Mouse (Mus musculus) embryonic facial prominence, embryonic 15.5 days (tissue): ENCODE data around the gene Olfr748. TPM values are rescaled to one million over a fixed set of nuclear protein-coding genes. Genes with fewer than 3 reads are reported as not detected.
"Not testable (repeated sequence)": the region's sequence is repeated elsewhere in the genome, so short reads cannot be mapped to it uniquely, and the experiment has no call there.

Experiments
- ATAC-seq: fragments of 200-750 bp; cut with Nextera tagmentation; 2 replicates; pipeline ENCODE4 v1.8.0; 2017; ENCODE audit warnings: low read depth, moderate TSS enrichment; ENCODE audit not compliant: insufficient number of reproducible peaks, low FRiP score, low TSS enrichment
- H3K27ac ChIP-seq: fragments of 300-500 bp; sonication (generic); replicated peaks from 2 replicates; pipeline ENCODE4 v1.5.1; 2015; ENCODE audit warnings: mild to moderate bottlenecking, inconsistent platforms
- H3K27me3 ChIP-seq: fragments of 300-500 bp; sonication (generic); 2 replicates; pipeline ENCODE4 v1.6.1; 2015; ENCODE audit warnings: inconsistent platforms
- H3K36me3 ChIP-seq: fragments of 300-500 bp; sonication (generic); 2 replicates; pipeline ENCODE4 v1.6.1; 2015; ENCODE audit warnings: mild to moderate bottlenecking, inconsistent platforms
- H3K4me1 ChIP-seq: fragments of 300-500 bp; sonication (generic); 2 replicates; pipeline ENCODE4 v1.6.1; 2015; ENCODE audit warnings: inconsistent platforms
- H3K4me2 ChIP-seq: fragments of 300-500 bp; sonication (generic); replicated peaks from 2 replicates; pipeline ENCODE4 v1.6.1; 2015; ENCODE audit warnings: mild to moderate bottlenecking, inconsistent platforms
- H3K4me3 ChIP-seq: fragments of 300-500 bp; sonication (generic); replicated peaks from 2 replicates; pipeline ENCODE4 v1.5.1; 2015; ENCODE audit warnings: mild to moderate bottlenecking, inconsistent platforms
- H3K9ac ChIP-seq: fragments of 300-500 bp; sonication (generic); 2 replicates; pipeline ENCODE4 v1.6.1; 2015; ENCODE audit warnings: inconsistent platforms
- H3K9me3 ChIP-seq: fragments of 300-500 bp; sonication (generic); replicated peaks from 2 replicates; pipeline ENCODE4 v1.6.1; 2016; ENCODE audit warnings: inconsistent platforms
- WGBS: fragments of 180-500 bp; shearing (Covaris S2); methylation state at CpG from one replicate; pipeline ENCODE4 v1.1.7; 2015; 5-methylcytosine and 5-hydroxymethylcytosine counted together
- polyA plus RNA-seq: library from polyadenylated mRNA; unstranded; fragments of >200 nt; fragmentation: Nextera tagmentation; extraction: Ambion mirVana; gene quantifications from 2 replicates; pipeline ENCODE4 v1.2.1, GENCODE M21; 2015

Olfr748 gene
- polyA plus RNA-seq = 0.05 and 0.08 TPM in 2 replicates

- Histone ChIP-seq H3K9me3 (no peaks in the 10 kb centered on the region), H3K4me3 (no peak within 1 kb of the TSS), H3K27me3 (no peaks in the 10 kb centered on the region), H3K4me1 (no peaks in the 10 kb centered on the region), H3K27ac (no peak within 1 kb of the TSS), H3K4me2 (no peak within 1 kb of the TSS), H3K9ac (no peak within 1 kb of the TSS), H3K36me3 (no peaks in the 10 kb centered on the region)
- no peak for ATAC-seq
- WGBS = 60% methylated on average over 1 of the region's 1 CpGs
These were observed at the start of gene Olfr748 for GRCm38 (mm10) chr14:50707073-50707472. Gene Olfr748, plus strand, starts transcription at chr14:50707373.

DNA sequence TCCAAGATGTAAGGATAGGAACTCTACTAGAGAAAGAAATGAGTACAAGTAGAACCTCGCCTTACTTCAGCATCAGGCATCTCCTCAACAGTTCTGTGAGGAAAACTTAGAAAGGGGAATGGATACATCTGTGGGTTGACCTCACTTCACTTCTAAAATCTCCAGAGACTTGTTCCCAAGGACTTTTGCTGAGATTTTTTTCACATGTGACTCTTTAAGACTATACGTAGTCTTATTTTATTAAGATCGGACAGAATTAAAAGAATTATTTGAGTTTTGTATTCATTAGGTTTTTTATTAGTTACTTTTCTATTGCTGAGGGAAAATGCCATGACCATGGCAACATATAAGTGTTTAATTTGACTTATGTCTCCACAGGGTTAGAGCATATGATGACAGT, 14.1 kb upstream of the Olfr748 start, which contains the start of gene Olfr747:
Olfr747 (minus strand) TSS at position 101 of the 400 bp plus-strand sequence.
- H3K36me3 ChIP-seq = no peaks in the 10 kb centered on the region

GRCm38 (mm10) chr14:50719875-50720274, 12.7 kb downstream of the Olfr748 start:
- H3K36me3 ChIP-seq, H3K4me1 ChIP-seq, H3K4me3 ChIP-seq, H3K4me2 ChIP-seq, H3K9me3 ChIP-seq, H3K9ac ChIP-seq, H3K27me3 ChIP-seq, H3K27ac ChIP-seq, ATAC-seq: not testable (repeated sequence)
- WGBS = 88% methylated on average over 15 of the region's 15 CpGs

More for the DNA sequence above, 14.1 kb upstream of the Olfr748 start, which contains the start of gene Olfr747:
- Histone ChIP-seq H3K4me2 (no peak within 1 kb of the TSS), H3K4me1 (no peaks in the 10 kb centered on the region), H3K4me3 (no peak within 1 kb of the TSS), H3K27me3 (no peaks in the 10 kb centered on the region), H3K9me3 (no peaks in the 10 kb centered on the region), H3K9ac (no peak within 1 kb of the TSS), H3K27ac (no peak within 1 kb of the TSS)
- no peak for ATAC-seq
- 86% methylated on average over 3 of the region's 3 CpGs for WGBS

GRCm38 (mm10) chr14:50722371-50722770, 15.2 kb downstream of the Olfr748 start:
- H3K27me3 ChIP-seq, H3K4me3 ChIP-seq, H3K4me1 ChIP-seq, ATAC-seq, H3K36me3 ChIP-seq, H3K9ac ChIP-seq, H3K9me3 ChIP-seq, H3K4me2 ChIP-seq, H3K27ac ChIP-seq: not testable (repeated sequence)
- 77% methylated on average over 4 of the region's 4 CpGs for WGBS

DNA sequence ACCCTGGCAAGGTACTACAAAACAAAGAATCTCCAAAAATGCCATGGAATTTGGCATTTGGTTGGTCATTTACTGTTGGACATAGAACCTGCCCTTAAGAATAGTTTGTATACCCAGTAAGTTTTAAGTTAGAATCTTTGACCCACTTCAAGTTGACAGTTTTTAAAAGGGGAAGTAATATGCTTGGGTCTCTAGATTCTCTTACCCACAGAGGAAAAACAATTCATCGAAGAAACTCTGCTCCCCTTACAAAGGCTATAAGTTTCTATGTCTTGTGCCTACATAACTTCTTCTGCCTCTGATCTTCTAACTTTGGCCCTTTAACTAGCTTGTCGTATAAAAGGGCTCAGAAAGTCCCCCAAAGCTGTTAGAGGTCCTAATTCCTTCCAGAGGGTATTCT, 33.2 kb downstream of the Olfr748 start:
- H3K36me3 ChIP-seq = no peaks in the 10 kb centered on the region
- ATAC-seq = no peak
- H3K27me3 ChIP-seq = no peaks in the 10 kb centered on the region
- H3K4me1 ChIP-seq = no peaks in the 10 kb centered on the region
- whole genome bisulfite sequencing = 67% methylated on average over 2 of the region's 2 CpGs
- no peak overlapping the region for H3K4me3 ChIP-seq
- H3K9ac ChIP-seq = no peak overlapping the region
- H3K4me2 ChIP-seq = no peak overlapping the region
- H3K27ac ChIP-seq = no peak overlapping the region
- no peaks in the 10 kb centered on the region for H3K9me3 ChIP-seq

GRCm38 (mm10) chr14:50741584-50741983, 34.4 kb downstream of the Olfr748 start:
- H3K27ac ChIP-seq = no peak overlapping the region
- no peak for ATAC-seq
- H3K9me3 ChIP-seq = no peaks in the 10 kb centered on the region
- H3K36me3 ChIP-seq = no peaks in the 10 kb centered on the region
- no peaks in the 10 kb centered on the region for H3K4me1 ChIP-seq
- no peak overlapping the region for H3K9ac ChIP-seq
- H3K4me2 ChIP-seq = no peak overlapping the region
- H3K27me3 ChIP-seq = no peaks in the 10 kb centered on the region
- WGBS = 70% methylated on average over 2 of the region's 2 CpGs
- H3K4me3 ChIP-seq = no peak overlapping the region

DNA sequence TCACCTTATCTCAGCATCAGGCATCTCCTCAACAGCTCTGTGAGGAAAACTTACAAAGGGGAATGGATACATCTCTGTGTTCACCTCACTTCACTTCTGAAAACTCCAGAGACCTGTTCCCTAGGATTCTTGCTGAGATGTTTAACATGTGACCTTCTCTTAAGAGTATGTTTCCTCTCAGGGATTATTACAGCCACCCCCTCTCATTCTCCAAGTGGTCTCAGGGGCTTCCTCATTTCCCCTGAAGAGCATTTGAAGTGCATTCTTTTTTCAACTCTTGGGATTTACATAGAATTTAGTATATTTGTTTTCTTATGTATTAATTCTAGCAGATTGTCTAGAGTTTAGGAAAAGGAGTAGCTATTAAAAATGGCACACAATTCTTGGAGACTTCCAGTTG, 37.8 kb downstream of the Olfr748 start, which contains the start of gene Olfr749:
Olfr749 (minus strand) TSS at position 101 of the 400 bp plus-strand sequence.
- H3K4me2 ChIP-seq = no peak within 1 kb of the TSS

GRCm38 (mm10) chr14:50758416-50759085, 51.4 kb downstream of the Olfr748 start:
- 76% methylated on average over 5 of the region's 5 CpGs for WGBS
- H3K27ac ChIP-seq = no peak overlapping the region
- no peaks in the 10 kb centered on the region for H3K27me3 ChIP-seq
- H3K4me3 ChIP-seq = no peak overlapping the region
- no peak; the same call in 1 of the 2 replicates for ATAC-seq
- no peak overlapping the region for H3K4me2 ChIP-seq
- H3K36me3 ChIP-seq = no peaks in the 10 kb centered on the region
- no peaks in the 10 kb centered on the region for H3K9me3 ChIP-seq
- no peak overlapping the region for H3K9ac ChIP-seq
- no peaks in the 10 kb centered on the region for H3K4me1 ChIP-seq

More for the DNA sequence above, 37.8 kb downstream of the Olfr748 start, which contains the start of gene Olfr749:
- no peak for ATAC-seq
- Histone ChIP-seq H3K27me3 (no peaks in the 10 kb centered on the region), H3K4me3 (no peak within 1 kb of the TSS), H3K36me3 (no peaks in the 10 kb centered on the region), H3K9ac (no peak within 1 kb of the TSS), H3K27ac (no peak within 1 kb of the TSS), H3K9me3 (no peaks in the 10 kb centered on the region), H3K4me1 (no peaks in the 10 kb centered on the region)

Other genes with a start within 250 kb of the Olfr748 start
- not detected in 2 replicates for gene Olfr741, start 234.6 kb upstream of the Olfr748 start, polyA plus RNA-seq
- not detected in 2 replicates for gene Olfr742, start 203.8 kb upstream of the Olfr748 start, polyA plus RNA-seq
- not detected in 2 replicates for gene Olfr743, start 185.5 kb upstream of the Olfr748 start, polyA plus RNA-seq
- gene Olfr744, start 92.5 kb upstream of the Olfr748 start, polyA plus RNA-seq = 0.15 and 0.25 TPM in 2 replicates
- gene Olfr745, start 68.0 kb upstream of the Olfr748 start, polyA plus RNA-seq = 1.3 TPM in 2 replicates
- gene Olfr746, start 60.3 kb upstream of the Olfr748 start, polyA plus RNA-seq = 0.17 TPM in 1 of 2 replicates, not detected in the other
- not detected in 2 replicates for gene Olfr747, start 14.2 kb upstream of the Olfr748 start, polyA plus RNA-seq
- gene Olfr749, start 37.7 kb downstream of the Olfr748 start, polyA plus RNA-seq = 0.43 TPM in 1 of 2 replicates, not detected in the other
- gene Ttc5, start 78.1 kb downstream of the Olfr748 start, polyA plus RNA-seq = 71.5 and 80.0 TPM in 2 replicates
- not detected in 2 replicates for gene Ccnb1ip1, start 100.4 kb downstream of the Olfr748 start, polyA plus RNA-seq
- gene Parp2, start 100.5 kb downstream of the Olfr748 start, polyA plus RNA-seq = 58.4 and 59.3 TPM in 2 replicates
- 5.2 and 7.1 TPM in 2 replicates for gene Tep1, start 163.2 kb downstream of the Olfr748 start, polyA plus RNA-seq
- 0.24 and 0.45 TPM in 2 replicates for gene Klhl33, start 190.1 kb downstream of the Olfr748 start, polyA plus RNA-seq
- 155 and 158 TPM in 2 replicates for gene Osgep, start 217.5 kb downstream of the Olfr748 start, polyA plus RNA-seq
- gene Apex1, start 217.6 kb downstream of the Olfr748 start, polyA plus RNA-seq = 187 and 190 TPM in 2 replicates
- 53.8 and 57.4 TPM in 2 replicates for gene Pip4p1, start 223.5 kb downstream of the Olfr748 start, polyA plus RNA-seq
- gene Pnp, start 223.7 kb downstream of the Olfr748 start, polyA plus RNA-seq = 55.5 and 56.7 TPM in 2 replicates
- gene Gm49342, start 237.1 kb downstream of the Olfr748 start, polyA plus RNA-seq = not detected in 2 replicates
- gene Pnp2, start 248.6 kb downstream of the Olfr748 start, polyA plus RNA-seq = 0.25 and 0.85 TPM in 2 replicates